Mouse (Mus musculus) bone marrow macrophage, adult 2 months (primary cell): ENCODE results near the gene Cd7.

Source experiments
- CTCF ChIP-seq: IDR thresholded peaks from 2 replicates; pipeline ENCODE4 v1.5.1; 2012; ENCODE audit warnings: low read depth, mild to moderate bottlenecking, low read length, moderate library complexity
- POLR2A ChIP-seq: IDR thresholded peaks from 2 replicates; pipeline ENCODE4 v1.6.1; 2012; ENCODE audit warnings: mild to moderate bottlenecking, low read depth, low read length, borderline replicate concordance

- TF ChIP-seq POLR2A (no peak), CTCF (no peak)
Measured at GRCm38 (mm10) chr11:121004281-121004680, 34.9 kb downstream of the Cd7 start.
